32 mouse cellular contexts compared by ENCODE assay signal in genomic region chr7:5102564-5102963, GRCm38 (mm10). TPM values are rescaled to one million over a fixed set of nuclear protein-coding genes. Genes with fewer than 3 reads are reported as not detected.
DNase-seq lines count a peak whose midpoint lies in the region; ATAC-seq lines count a peak whose summit lies in the region.
"Had no signal": no experiment of that assay in that cellular context is flagged by ENCODE, and none has a peak within 500 bp of the region (broad histone marks: within the 10 kb centered on the region; RNA-seq: fewer than 3 reads in every experiment).

No protein-coding gene starts in this region.

- no peaks in the 10 kb centered on the region for H3K9me3 ChIP-seq in kidney, embryonic 16.5 days (ENCODE audit: low read length)
- H3K9me3 ChIP-seq: forebrain, embryonic 10.5 days; forebrain, embryonic 13.5 days; heart, embryonic 12.5 days; heart, embryonic 15.5 days had no signal

- no peak overlapping the region for H3K4me2 ChIP-seq in kidney, embryonic 16.5 days (replicated peaks; ENCODE audit: low read depth, low read length)
- H3K4me2 ChIP-seq: forebrain, embryonic 13.5 days; heart, embryonic 12.5 days; heart, embryonic 15.5 days; hindbrain, embryonic 14.5 days had no signal

- 84% methylated on average over 2 of the region's 2 CpGs for WGBS in kidney, embryonic 16.5 days
- WGBS in macrophage (ENCODE audit: missing documents), result 86% methylated on average over 2 of the region's 2 CpGs

- H3K79me2 ChIP-seq in macrophage (ENCODE audit: inconsistent target), result no peaks in the 10 kb centered on the region

- peak; percentile 27 for DNase-seq in kidney, adult 11 months
- no peak for DNase-seq in kidney, adult 18-20 months
- DNase-seq in kidney, adult 9 months, result peak; percentile 45
- DNase-seq in A20 (ENCODE audit: low read depth, low spot score), result peak; percentile 36
- DNase-seq in cerebellum, adult 9-11 months, result no peak
- DNase-seq: adrenal gland, adult 8-10 months; adrenal gland, postnatal 25 days; cerebellum, adult 11-12 months; cerebellum, adult 8-10 months; cerebellum, postnatal 14 days; forebrain, postnatal 0 days; gastrocnemius, adult 2 months; gastrocnemius, postnatal 14 days; heart, adult 18-20 months; heart, postnatal 10 days; heart, postnatal 4 days had no signal

- H3K36me3 ChIP-seq in kidney, embryonic 16.5 days (ENCODE audit: insufficient read depth, low read length), result peaks cover 16% of the 10 kb centered on the region
- H3K36me3 ChIP-seq in macrophage (ENCODE audit: inconsistent target), result peaks cover 15% of the 10 kb centered on the region

- no peaks in the 10 kb centered on the region for H3K27me3 ChIP-seq in kidney, embryonic 16.5 days (ENCODE audit: insufficient read depth, low read length)
- H3K27me3 ChIP-seq: forebrain, embryonic 13.5 days; heart, embryonic 12.5 days; heart, embryonic 15.5 days had no signal

- no peak overlapping the region for H3K4me3 ChIP-seq in kidney, embryonic 16.5 days (ENCODE audit: low read length)
- no peak overlapping the region for H3K4me3 ChIP-seq in macrophage (ENCODE audit: inconsistent target)
- H3K4me3 ChIP-seq: forebrain, embryonic 10.5 days; forebrain, embryonic 13.5 days; gastrocnemius, adult 2 months; heart, embryonic 12.5 days; heart, embryonic 15.5 days had no signal

- no peaks in the 10 kb centered on the region for H3K4me1 ChIP-seq in kidney, embryonic 16.5 days (ENCODE audit: insufficient read depth, low read length)
- H3K4me1 ChIP-seq: forebrain, embryonic 10.5 days; forebrain, embryonic 13.5 days; heart, embryonic 12.5 days; heart, embryonic 15.5 days had no signal

- no peak overlapping the region for H3K9ac ChIP-seq in kidney, embryonic 16.5 days (replicated peaks; ENCODE audit: low read length)
- H3K9ac ChIP-seq: forebrain, embryonic 13.5 days; forebrain, postnatal 0 days; heart, embryonic 12.5 days; heart, embryonic 15.5 days; hindbrain, embryonic 14.5 days had no signal

- no peak overlapping the region for H3K27ac ChIP-seq in kidney, embryonic 16.5 days (ENCODE audit: low read length)
- H3K27ac ChIP-seq in macrophage, result peak overlapping the region; percentile 85
- H3K27ac ChIP-seq: forebrain, embryonic 10.5 days; forebrain, embryonic 13.5 days; gastrocnemius, adult 2 months; heart, embryonic 15.5 days; hindbrain, embryonic 14.5 days; hindbrain, postnatal 0 days had no signal

- ATAC-seq in kidney, embryonic 16.5 days (ENCODE audit: low FRiP score, low TSS enrichment), result no peak
- ATAC-seq: activated CD4-positive, CD25-positive, alpha-beta regulatory T cell, adult 4 months; forebrain, embryonic 13.5 days; forebrain, postnatal 0 days; hindbrain, postnatal 0 days had no signal

RNA-seq across cellular contexts. Expression of gene Rfpl4, which starts 14.2 kb away (rescaled TPM):
- not detected in 2 replicates for polyA plus RNA-seq in kidney, embryonic 16.5 days (2015; fragmentation: Nextera tagmentation; extraction: Ambion mirVana)
- total RNA-seq in macrophage (2018; cell fraction: chromatin; rRNA removed), result not detected
- total RNA-seq in macrophage (2018; cell fraction: cytosol; rRNA removed), result not detected
- total RNA-seq in macrophage (2018; cell fraction: nucleus; rRNA removed), result not detected
- polyA plus RNA-seq in macrophage (2018), result not detected in 3 replicates
- total RNA-seq: adrenal gland, postnatal 25 days; ES-E14; forebrain, postnatal 0 days; gastrocnemius, adult 2 months; gastrocnemius, postnatal 14 days; gastrocnemius, postnatal 4 days; heart, adult 18-20 months; heart, postnatal 10 days; heart, postnatal 4 days; hindbrain, postnatal 0 days had no signal
- polyA plus RNA-seq: activated CD4-positive, CD25-positive, alpha-beta regulatory T cell, adult 4 months; brain, embryonic 14.5 days; embryonic facial prominence, embryonic 11.5 days; embryonic facial prominence, embryonic 14.5 days; forebrain, embryonic 10.5 days; forebrain, embryonic 13.5 days; forebrain, postnatal 0 days; frontal cortex, adult 2 months; heart, embryonic 12.5 days; heart, embryonic 15.5 days; hindbrain, embryonic 11.5 days; hindbrain, embryonic 14.5 days; hindbrain, postnatal 0 days had no signal

RNA-seq across cellular contexts. Expression of gene Epn1, which starts 22.5 kb away (rescaled TPM):
- 64.9 and 66.6 TPM in 2 replicates for polyA plus RNA-seq in kidney, embryonic 16.5 days (2015; fragmentation: Nextera tagmentation; extraction: Ambion mirVana)
- total RNA-seq in macrophage (2018; cell fraction: chromatin; rRNA removed), result 100 to 1,000 TPM in 13 of 26 experiments, 10 to 100 TPM in 13; 39.2 to 176 (median 99.5) TPM
- 100 to 1,000 TPM in 25 of 26 experiments, 10 to 100 TPM in 1; 88.5 to 168 (median 131) TPM for total RNA-seq in macrophage (2018; cell fraction: cytosol; rRNA removed)
- total RNA-seq in macrophage (2018; cell fraction: nucleus; rRNA removed), result 100 to 1,000 TPM in 16 of 26 experiments, 10 to 100 TPM in 10; 52.8 to 179 (median 117) TPM
- 84.6 to 130 TPM (median 119 TPM) in 3 replicates for polyA plus RNA-seq in macrophage (2018)

RNA-seq across cellular contexts. Expression of gene Rasl2-9, which starts 23.2 kb away (rescaled TPM):
- polyA plus RNA-seq in kidney, embryonic 16.5 days (2015; fragmentation: Nextera tagmentation; extraction: Ambion mirVana), result 0.23 and 0.69 TPM in 2 replicates
- 1 to 10 TPM in 2 of 26 experiments, under 1 TPM in 1, not detected in 23; 0.98 to 1.5 (median 1.1) TPM for total RNA-seq in macrophage (2018; cell fraction: chromatin; rRNA removed)
- under 1 TPM in 23 of 26 experiments, not detected in 3; 0.10 to 0.69 (median 0.36) TPM for total RNA-seq in macrophage (2018; cell fraction: cytosol; rRNA removed)
- 1 to 10 TPM in 4 of 26 experiments, under 1 TPM in 4, not detected in 18; 0.56 to 2.1 (median 1.1) TPM for total RNA-seq in macrophage (2018; cell fraction: nucleus; rRNA removed)
- 0.32 to 1.4 TPM (median 0.40 TPM) in 3 replicates for polyA plus RNA-seq in macrophage (2018)
- total RNA-seq: hindbrain, postnatal 0 days had no signal

RNA-seq across cellular contexts. Expression of gene U2af2, which starts 40.6 kb away (rescaled TPM):
- 136 and 139 TPM in 2 replicates for polyA plus RNA-seq in kidney, embryonic 16.5 days (2015; fragmentation: Nextera tagmentation; extraction: Ambion mirVana)
- total RNA-seq in macrophage (2018; cell fraction: chromatin; rRNA removed), result 100 to 1,000 TPM; 468 to 929 (median 653) TPM
- 100 to 1,000 TPM in 13 of 26 experiments, 10 to 100 TPM in 13; 71.7 to 122 (median 101) TPM for total RNA-seq in macrophage (2018; cell fraction: cytosol; rRNA removed)
- 100 to 1,000 TPM; 190 to 472 (median 318) TPM for total RNA-seq in macrophage (2018; cell fraction: nucleus; rRNA removed)
- polyA plus RNA-seq in macrophage (2018), result 93.4 to 180 TPM (median 101 TPM) in 3 replicates

RNA-seq across cellular contexts. Expression of gene Vmn1r55, which starts 46.9 kb away (rescaled TPM):
- polyA plus RNA-seq in kidney, embryonic 16.5 days (2015; fragmentation: Nextera tagmentation; extraction: Ambion mirVana), result not detected in 2 replicates
- total RNA-seq in macrophage (2018; cell fraction: chromatin; rRNA removed), result not detected
- not detected for total RNA-seq in macrophage (2018; cell fraction: cytosol; rRNA removed)
- total RNA-seq in macrophage (2018; cell fraction: nucleus; rRNA removed), result not detected
- polyA plus RNA-seq in macrophage (2018), result not detected in 3 replicates
- total RNA-seq: adrenal gland, adult 8-10 months; adrenal gland, postnatal 25 days; ES-E14; forebrain, postnatal 0 days; gastrocnemius, adult 2 months; gastrocnemius, postnatal 14 days; gastrocnemius, postnatal 4 days; heart, adult 18-20 months; heart, postnatal 10 days; heart, postnatal 4 days; hindbrain, postnatal 0 days had no signal
- polyA plus RNA-seq: brain, embryonic 14.5 days; embryonic facial prominence, embryonic 14.5 days; forebrain, embryonic 13.5 days; forebrain, postnatal 0 days; frontal cortex, adult 2 months; heart, embryonic 12.5 days; heart, embryonic 15.5 days; hindbrain, postnatal 0 days had no signal

Comparison
In these comparisons a context has a peak if more than half of its experiments do, and no peak if none do; other contexts are left out.
1. DNase-seq: peak in kidney, adult 11 months (single experiment), kidney, adult 9 months (single experiment) and A20 (single experiment); none in kidney, adult 18-20 months (single experiment) and cerebellum, adult 9-11 months (single experiment).